Mouse (Mus musculus) cortical plate, adult 2 months (tissue): Measurements from ENCODE around the gene Gm44511. TPM values are rescaled to one million over a fixed set of nuclear protein-coding genes. Genes with fewer than 3 reads are reported as not detected.
"Not testable (repeated sequence)": the region's sequence is repeated elsewhere in the genome, so short reads cannot be mapped to it uniquely, and the experiment has no call there.

Experiments
- H3K27ac ChIP-seq: fragments of 200-500 bp; 2 replicates; pipeline ENCODE4 v1.5.1; 2012; ENCODE audit warnings: low read length, control low read depth, inconsistent platforms; ENCODE audit not compliant: insufficient read depth
- H3K4me1 ChIP-seq: fragments of 200-500 bp; 2 replicates; pipeline ENCODE4 v1.6.1; 2011; ENCODE audit warnings: low read length; ENCODE audit not compliant: control insufficient read depth, insufficient read depth
- H3K4me3 ChIP-seq: fragments of 200-500 bp; 2 replicates; pipeline ENCODE4 v1.5.1; 2011; ENCODE audit warnings: mild to moderate bottlenecking, low read length, control low read depth; ENCODE audit not compliant: insufficient read depth
- CTCF ChIP-seq: fragments of 200-500 bp; IDR thresholded peaks from 2 replicates; pipeline ENCODE4 v1.5.1; 2011; ENCODE audit warnings: mild to moderate bottlenecking, control low read depth, low read length; ENCODE audit not compliant: insufficient read depth; ENCODE audit errors: extremely low read depth
- POLR2A ChIP-seq: fragments of 200-500 bp; IDR thresholded peaks from 2 replicates; pipeline ENCODE4 v1.6.1; 2011; ENCODE audit warnings: mild to moderate bottlenecking, low read length, control low read depth; ENCODE audit not compliant: insufficient read depth; ENCODE audit errors: extremely low read depth
- polyA plus RNA-seq: library from polyadenylated mRNA; depleted of rRNA; stranded (reverse); fragments of >200 nt; gene quantifications from 2 replicates; pipeline ENCODE4 v1.2.3, GENCODE M21; 2012

Gene Gm44511
- polyA plus RNA-seq, 1 experiment: not detected

DNA sequence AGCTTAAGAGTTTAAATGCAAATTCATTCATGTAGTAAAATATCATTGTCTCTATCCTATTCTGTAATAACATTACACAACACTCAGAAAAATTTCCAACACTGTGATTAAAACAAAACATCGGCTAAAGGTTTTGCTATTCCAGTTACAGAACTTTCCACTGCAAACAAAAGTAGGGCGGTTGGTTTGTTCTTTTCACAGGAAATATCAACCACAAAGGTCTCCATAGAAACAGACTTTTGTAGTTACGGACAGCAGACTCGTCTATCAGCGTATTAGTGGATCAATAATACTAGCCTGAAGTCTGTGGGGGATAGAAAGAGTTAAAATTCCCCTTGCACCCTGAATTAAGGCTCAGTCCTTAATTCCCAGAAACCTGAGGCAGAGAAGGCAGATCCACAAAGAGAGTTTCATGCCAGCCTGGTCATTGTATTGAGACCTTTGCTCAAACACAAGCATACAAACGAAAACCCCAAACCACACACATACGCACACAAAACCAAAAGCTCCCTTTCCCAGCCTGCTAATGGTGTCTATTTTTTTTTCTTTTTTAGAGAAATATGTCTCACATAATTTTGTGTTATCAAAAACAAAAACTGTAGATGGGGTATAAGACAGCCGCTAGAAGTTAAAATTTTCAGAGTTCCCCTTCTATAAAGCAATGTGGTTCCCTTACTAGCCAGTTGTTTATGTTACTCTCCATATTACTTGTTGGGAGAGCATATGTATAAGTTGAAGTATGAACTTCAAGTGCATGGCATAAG is 10.3 kb upstream of the Gm44511 start:
- no peak for TF ChIP-seq POLR2A
- no peak for TF ChIP-seq CTCF
- H3K4me3 ChIP-seq: no peak overlapping the region
- H3K27ac ChIP-seq: no peak overlapping the region
- H3K4me1 ChIP-seq: no peaks in the 10 kb centered on the region

DNA sequence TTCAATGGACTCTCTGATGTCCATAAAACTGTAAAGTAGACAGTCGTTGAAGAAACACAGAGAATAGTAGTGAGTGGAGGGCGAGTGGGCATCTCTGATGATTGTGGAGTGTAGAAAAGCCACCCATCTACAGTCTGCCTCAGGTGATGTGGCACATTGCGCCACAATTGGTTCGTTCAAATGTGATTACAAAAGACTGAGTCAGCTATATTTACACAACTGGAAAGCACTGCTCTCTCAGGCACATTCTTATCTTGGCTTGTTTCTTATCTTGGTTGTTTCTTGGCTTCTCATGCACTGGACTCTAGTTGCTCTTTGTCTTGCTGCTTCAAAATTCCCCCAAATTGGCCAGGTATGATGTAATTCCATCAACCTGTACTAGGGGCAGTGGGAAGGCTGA is 9.5 kb upstream of the Gm44511 start:
- Histone ChIP-seq H3K4me1 (no peaks in the 10 kb centered on the region), H3K4me3 (no peak overlapping the region), H3K27ac (no peak overlapping the region)
- no peak for TF ChIP-seq POLR2A

DNA sequence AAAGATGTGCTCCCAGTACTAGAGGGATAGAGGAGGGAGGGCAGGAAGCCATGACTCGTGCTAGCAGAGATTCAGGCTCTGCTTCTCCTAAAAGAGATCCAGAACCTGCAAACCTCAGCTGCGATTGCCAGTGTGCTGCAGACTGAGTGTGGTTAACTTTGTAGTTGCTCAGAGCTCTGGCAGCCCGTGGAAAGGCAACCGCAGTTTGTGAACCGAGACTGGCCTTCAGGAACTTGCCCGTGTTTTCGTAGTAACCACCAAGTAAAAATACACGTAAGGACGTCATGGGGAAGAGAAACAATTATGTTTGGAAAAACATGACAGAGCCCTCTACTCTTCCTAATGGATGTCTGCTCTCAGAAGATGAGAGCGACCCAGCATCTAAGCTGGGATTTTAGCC is 6.9 kb upstream of the Gm44511 start:
- Histone ChIP-seq H3K4me3 (no peak overlapping the region), H3K27ac (no peak overlapping the region), H3K4me1 (no peaks in the 10 kb centered on the region)
- TF ChIP-seq POLR2A (no peak), CTCF (no peak)

DNA sequence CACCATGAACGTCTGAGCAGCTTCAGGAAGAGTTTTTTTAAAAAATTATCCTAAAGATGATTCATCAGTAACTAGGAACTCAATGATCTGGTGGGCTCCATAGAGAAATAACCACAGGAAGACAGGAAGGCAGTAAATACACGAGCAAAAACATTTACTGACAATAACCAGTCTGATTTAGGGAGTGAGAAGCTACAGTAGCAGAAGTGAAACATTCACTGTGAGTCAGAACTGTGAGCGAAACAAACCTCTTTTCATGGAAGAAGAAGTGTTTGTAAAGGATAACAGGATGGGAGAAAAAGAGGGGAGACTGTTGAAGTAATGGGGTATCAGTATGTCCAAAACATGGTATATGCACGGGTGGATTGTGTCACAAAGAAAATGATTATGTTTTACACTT is 3.7 kb upstream of the Gm44511 start:
- Histone ChIP-seq H3K4me1 (no peaks in the 10 kb centered on the region), H3K4me3 (no peak overlapping the region), H3K27ac (no peak overlapping the region)
- TF ChIP-seq POLR2A (no peak), CTCF (no peak)

GRCm38 (mm10) chr6:128826781-128827180 is 666 bp upstream of the Gm44511 start:
- no peak overlapping the region for H3K27ac ChIP-seq
- no peak overlapping the region for H3K4me3 ChIP-seq
- no peak for TF ChIP-seq POLR2A
- TF ChIP-seq CTCF: no peak
- H3K4me1 ChIP-seq: no peaks in the 10 kb centered on the region

DNA sequence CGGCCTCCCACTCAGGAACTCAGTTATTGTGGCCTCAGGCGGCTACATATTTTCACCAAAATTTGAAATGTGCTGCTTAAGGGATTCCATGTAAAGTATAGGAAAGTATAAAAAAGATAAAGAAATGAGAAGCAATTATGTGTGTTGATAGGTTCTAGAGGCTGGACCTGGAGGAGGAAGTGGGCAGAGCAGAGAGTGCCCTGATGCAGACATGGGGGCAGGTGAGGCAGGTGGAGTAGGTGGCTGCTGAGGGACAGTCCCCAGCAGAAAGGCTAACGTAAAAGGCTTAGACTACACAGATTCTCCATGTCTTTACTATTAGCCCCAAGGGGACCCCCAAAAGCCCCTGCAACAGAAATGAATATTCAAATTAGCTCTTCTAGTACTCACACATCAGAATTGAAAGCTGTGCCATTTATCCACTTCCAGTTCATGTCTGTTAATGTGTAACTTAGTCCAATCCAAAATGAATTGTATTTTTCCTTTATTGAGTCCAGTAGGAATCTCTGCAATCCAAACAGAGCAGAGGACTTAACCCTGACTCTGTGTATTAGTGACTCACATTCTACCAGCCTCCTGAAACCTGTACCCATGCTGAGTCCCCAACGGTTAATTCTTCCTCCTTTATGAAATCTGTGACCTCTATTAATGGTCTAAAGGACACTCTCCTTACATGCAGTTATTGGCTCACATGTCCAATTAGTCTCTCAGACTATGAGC is 7.9 kb downstream of the Gm44511 start:
- TF ChIP-seq CTCF: no peak
- TF ChIP-seq POLR2A: no peak
- H3K4me3 ChIP-seq: no peak overlapping the region
- H3K27ac ChIP-seq: no peak overlapping the region

DNA sequence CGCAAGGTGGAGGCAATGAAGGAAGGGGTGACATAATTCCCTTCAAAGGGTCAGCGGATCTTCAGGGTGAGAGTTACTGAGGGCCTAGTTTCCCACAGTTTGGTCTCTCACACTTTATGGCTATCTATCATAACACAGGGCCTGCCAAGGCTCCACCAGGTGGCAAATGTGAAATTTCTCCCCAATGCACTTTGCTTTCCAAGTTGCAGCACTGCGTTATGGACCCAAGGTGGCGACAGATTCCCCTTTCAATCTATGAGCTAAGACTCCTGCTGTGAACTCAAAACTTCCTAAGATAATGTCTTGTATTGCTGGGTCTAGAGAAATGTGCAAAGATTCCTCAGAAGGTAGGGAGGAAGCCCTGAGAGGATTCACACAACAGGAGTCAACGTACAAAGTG is 17.6 kb downstream of the Gm44511 start:
- TF ChIP-seq POLR2A (no peak), CTCF (peak; percentile 55)
- H3K4me3 ChIP-seq: no peak overlapping the region
- H3K4me1 ChIP-seq: no peaks in the 10 kb centered on the region
- H3K27ac ChIP-seq: no peak overlapping the region

More for the DNA sequence above, 7.9 kb downstream of the Gm44511 start:
- H3K4me1 ChIP-seq: no peaks in the 10 kb centered on the region

GRCm38 (mm10) chr6:128807021-128807420 is 19.1 kb downstream of the Gm44511 start:
- no peak overlapping the region for H3K27ac ChIP-seq
- TF ChIP-seq CTCF (no peak), POLR2A (no peak)
- no peak overlapping the region for H3K4me3 ChIP-seq
- H3K4me1 ChIP-seq: no peaks in the 10 kb centered on the region

DNA sequence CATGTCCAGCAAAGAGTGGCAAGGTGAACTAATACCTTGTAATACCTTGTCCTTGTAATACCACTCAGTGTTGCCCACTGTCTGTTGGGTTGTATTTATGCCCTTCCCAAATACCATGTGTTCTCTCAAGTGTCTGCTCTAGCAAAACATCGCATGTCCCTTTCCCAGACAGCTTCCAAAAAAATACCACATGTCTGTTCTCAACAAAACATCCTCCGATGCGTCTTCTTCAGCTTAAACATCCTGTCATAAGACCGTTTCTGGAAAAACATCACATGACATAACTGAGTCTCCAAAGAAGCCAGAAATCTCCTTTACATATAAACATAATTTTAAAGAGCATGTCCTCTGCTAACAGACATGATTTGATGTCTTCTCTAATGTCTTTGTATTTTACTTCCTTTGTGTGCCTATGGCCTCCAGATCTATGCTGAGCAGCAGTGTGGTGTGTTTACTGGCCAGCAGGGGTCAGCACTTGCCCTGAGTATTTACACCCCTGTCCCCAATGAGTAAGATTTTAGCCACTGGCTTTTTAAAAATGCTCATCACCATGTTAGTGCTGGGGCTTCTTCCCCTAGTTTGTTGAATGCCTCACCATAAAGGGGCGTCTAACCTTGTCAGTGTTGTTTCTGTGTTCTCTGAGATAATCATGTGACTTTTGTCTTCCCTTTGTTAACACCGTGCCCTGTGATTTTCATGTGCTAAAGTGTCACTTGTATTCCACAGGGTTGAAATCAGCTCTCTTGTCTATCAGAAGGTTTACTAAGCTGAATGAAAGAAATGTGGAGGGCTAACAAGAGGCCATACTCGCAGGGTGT is 21.1 kb downstream of the Gm44511 start:
- peak; percentile 41 for TF ChIP-seq CTCF
- H3K4me3 ChIP-seq, H3K27ac ChIP-seq, H3K4me1 ChIP-seq: not testable (repeated sequence)
